Mouse (Mus musculus) heart, embryonic 11.5 days (tissue): ENCODE data around the gene Snapc5. TPM values are rescaled to one million over a fixed set of nuclear protein-coding genes. Genes with fewer than 3 reads are reported as not detected.
"Not testable (repeated sequence)": the region's sequence is repeated elsewhere in the genome, so short reads cannot be mapped to it uniquely, and the experiment has no call there.

Experiments used
- ATAC-seq: fragments of 200-750 bp; cut with Nextera tagmentation; replicated peaks from 2 replicates; pipeline ENCODE4 v1.8.0; 2017; ENCODE audit warnings: moderate library complexity; ENCODE audit not compliant: insufficient number of reproducible peaks, low FRiP score, low TSS enrichment
- H3K27ac ChIP-seq: fragments of 300-500 bp; sonication (generic); 2 replicates; pipeline ENCODE4 v1.5.1; 2014; ENCODE audit warnings: mild to moderate bottlenecking, low read depth, low read length
- H3K27me3 ChIP-seq: fragments of 300-500 bp; sonication (generic); 2 replicates; pipeline ENCODE4 v1.6.1; 2014; ENCODE audit warnings: mild to moderate bottlenecking, low read length, mixed read lengths; ENCODE audit not compliant: control insufficient read depth, insufficient read depth
- H3K36me3 ChIP-seq: fragments of 300-500 bp; sonication (generic); 2 replicates; pipeline ENCODE4 v1.6.1; 2014; ENCODE audit warnings: mild to moderate bottlenecking, low read length, moderate library complexity, mixed read lengths; ENCODE audit not compliant: control insufficient read depth, insufficient read depth
- H3K4me1 ChIP-seq: fragments of 300-500 bp; sonication (generic); 2 replicates; pipeline ENCODE4 v1.6.1; 2014; ENCODE audit warnings: low read length; ENCODE audit not compliant: control insufficient read depth, insufficient read depth
- H3K4me2 ChIP-seq: fragments of 300-500 bp; sonication (generic); 2 replicates; pipeline ENCODE4 v1.6.1; 2014; ENCODE audit warnings: mild to moderate bottlenecking, moderate library complexity
- H3K4me3 ChIP-seq: fragments of 300-500 bp; sonication (generic); 2 replicates; pipeline ENCODE4 v1.5.1; 2014; ENCODE audit warnings: low read depth, low read length
- H3K9ac ChIP-seq: fragments of 300-500 bp; sonication (generic); 2 replicates; pipeline ENCODE4 v1.6.1; 2014; ENCODE audit warnings: mild to moderate bottlenecking, low read depth, low read length, moderate library complexity
- H3K9me3 ChIP-seq: fragments of 300-500 bp; sonication (generic); replicated peaks from 2 replicates; pipeline ENCODE4 v1.6.1; 2016; ENCODE audit warnings: low read length; ENCODE audit not compliant: control insufficient read depth
- WGBS: fragments of 180-500 bp; shearing (Covaris S2); extraction: QIAGEN DNeasy Blood & Tissue Kit; methylation state at CpG from one replicate; pipeline ENCODE4 v1.1.7; 2014; ENCODE audit not compliant: insufficient replicate concordance; 5-methylcytosine and 5-hydroxymethylcytosine counted together
- polyA plus RNA-seq: library from polyadenylated mRNA; unstranded; fragments of >200 nt; fragmentation: Nextera tagmentation; extraction: Ambion mirVana; gene quantifications from 2 replicates; pipeline ENCODE4 v1.2.1, GENCODE M21; 2014

Snapc5 gene
- polyA plus RNA-seq, 1 experiment from 2014 or later, result 22.4 TPM

GRCm38 (mm10) chr9:64193879-64194278, 14.8 kb downstream of the Snapc5 start:
- Histone ChIP-seq H3K9me3 (no peaks in the 10 kb centered on the region), H3K36me3 (peaks cover 19% of the 10 kb centered on the region), H3K27ac (no peak overlapping the region), H3K9ac (no peak overlapping the region), H3K4me1 (0 out of 2 replicates have a peak, but pooled peaks cover 4% of the 10 kb centered on the region), H3K27me3 (no peaks in the 10 kb centered on the region), H3K4me3 (no peak overlapping the region), H3K4me2 (no peak overlapping the region)
- ATAC-seq, result no peak
- WGBS, result 90% methylated on average over 1 of the region's 1 CpGs

DNA sequence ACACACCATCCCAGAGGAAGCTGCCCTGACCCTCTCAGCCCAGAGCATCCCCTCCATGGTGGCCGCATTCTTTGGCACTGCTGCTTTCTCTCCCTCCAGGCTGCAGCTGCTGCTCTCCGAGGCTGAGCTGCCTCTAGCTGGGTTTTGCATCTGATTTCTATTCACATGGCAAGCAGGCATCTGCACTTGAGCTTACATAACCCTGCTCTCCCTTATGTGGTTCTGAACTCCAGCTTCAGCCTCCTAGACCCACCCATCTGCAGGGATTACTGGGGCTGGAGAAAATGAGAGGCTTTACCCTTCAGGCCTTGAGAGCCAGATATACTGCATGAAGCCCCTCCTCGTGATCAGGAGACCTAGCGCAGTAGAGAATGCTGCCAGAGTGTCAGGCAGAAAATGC, 16.5 kb downstream of the Snapc5 start:
- H3K4me2 ChIP-seq, result no peak overlapping the region
- no peak overlapping the region for H3K4me3 ChIP-seq
- no peak for ATAC-seq
- no peaks in the 10 kb centered on the region for H3K9me3 ChIP-seq
- peaks cover 10% of the 10 kb centered on the region; the same call in 1 of the 2 replicates for H3K36me3 ChIP-seq
- no peaks in the 10 kb centered on the region for H3K27me3 ChIP-seq
- WGBS, result 62% methylated on average over 4 of the region's 4 CpGs
- H3K4me1 ChIP-seq, result 0 out of 2 replicates have a peak, but pooled peaks cover 4% of the 10 kb centered on the region
- H3K9ac ChIP-seq, result no peak overlapping the region
- peak overlapping the region; percentile 22; the same call in 1 of the 2 replicates for H3K27ac ChIP-seq

- H3K4me1 ChIP-seq, result 0 out of 2 replicates have a peak, but pooled peaks cover 4% of the 10 kb centered on the region
- H3K36me3 ChIP-seq, result peaks cover 4% of the 10 kb centered on the region; the same call in 1 of the 2 replicates
- no peak overlapping the region for H3K9ac ChIP-seq
- H3K4me2 ChIP-seq, result no peak overlapping the region
- ATAC-seq, result no peak
- no peak overlapping the region for H3K27ac ChIP-seq
- no peaks in the 10 kb centered on the region for H3K9me3 ChIP-seq
- no peaks in the 10 kb centered on the region for H3K27me3 ChIP-seq
- 87% methylated on average over 8 of the region's 8 CpGs for WGBS
- no peak overlapping the region for H3K4me3 ChIP-seq
Measured at GRCm38 (mm10) chr9:64197524-64197923, 18.4 kb downstream of the Snapc5 start.

DNA sequence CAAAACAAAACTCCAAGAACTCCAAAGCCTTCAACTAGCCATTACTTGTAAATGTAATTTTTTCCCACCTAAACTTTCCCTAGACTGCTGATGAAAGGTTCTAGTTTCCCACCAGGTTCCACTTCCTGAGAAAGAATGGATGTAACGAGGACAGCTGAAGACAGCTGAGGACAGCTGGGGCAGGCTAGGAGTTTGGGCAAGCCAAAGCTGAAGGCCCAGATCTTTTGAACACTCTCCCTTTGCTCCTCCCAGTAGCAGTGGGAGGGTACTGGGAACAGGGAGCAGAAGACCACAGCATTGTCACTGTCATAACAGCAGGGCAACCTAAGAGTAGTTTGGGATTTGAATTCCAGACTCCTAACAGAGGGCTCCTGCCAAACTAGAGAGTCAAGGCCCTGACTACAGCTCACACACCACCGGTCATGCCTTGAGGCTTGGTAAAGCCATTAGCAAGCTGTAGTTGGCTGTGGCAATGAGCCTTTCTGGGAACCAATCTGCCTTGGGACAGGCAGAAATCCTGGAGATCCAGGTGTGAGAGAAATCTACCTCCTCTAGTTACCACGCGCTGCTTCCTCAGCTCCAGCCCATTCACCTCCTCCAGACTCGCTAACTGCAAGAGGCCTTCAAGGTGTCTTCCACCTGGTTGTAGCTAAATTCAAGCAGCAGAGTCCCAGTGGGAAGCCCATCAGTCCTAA, 19.1 kb downstream of the Snapc5 start:
- WGBS, result 82% methylated on average over 5 of the region's 5 CpGs
- H3K27me3 ChIP-seq, result no peaks in the 10 kb centered on the region
- no peak overlapping the region for H3K9ac ChIP-seq
- no peak for ATAC-seq
- H3K27ac ChIP-seq, result no peak overlapping the region
- H3K9me3 ChIP-seq, result no peaks in the 10 kb centered on the region
- no peak overlapping the region for H3K4me2 ChIP-seq
- H3K36me3 ChIP-seq, result peaks cover 10% of the 10 kb centered on the region
- 0 out of 2 replicates have a peak, but pooled peaks cover 4% of the 10 kb centered on the region for H3K4me1 ChIP-seq
- H3K4me3 ChIP-seq, result no peak overlapping the region

DNA sequence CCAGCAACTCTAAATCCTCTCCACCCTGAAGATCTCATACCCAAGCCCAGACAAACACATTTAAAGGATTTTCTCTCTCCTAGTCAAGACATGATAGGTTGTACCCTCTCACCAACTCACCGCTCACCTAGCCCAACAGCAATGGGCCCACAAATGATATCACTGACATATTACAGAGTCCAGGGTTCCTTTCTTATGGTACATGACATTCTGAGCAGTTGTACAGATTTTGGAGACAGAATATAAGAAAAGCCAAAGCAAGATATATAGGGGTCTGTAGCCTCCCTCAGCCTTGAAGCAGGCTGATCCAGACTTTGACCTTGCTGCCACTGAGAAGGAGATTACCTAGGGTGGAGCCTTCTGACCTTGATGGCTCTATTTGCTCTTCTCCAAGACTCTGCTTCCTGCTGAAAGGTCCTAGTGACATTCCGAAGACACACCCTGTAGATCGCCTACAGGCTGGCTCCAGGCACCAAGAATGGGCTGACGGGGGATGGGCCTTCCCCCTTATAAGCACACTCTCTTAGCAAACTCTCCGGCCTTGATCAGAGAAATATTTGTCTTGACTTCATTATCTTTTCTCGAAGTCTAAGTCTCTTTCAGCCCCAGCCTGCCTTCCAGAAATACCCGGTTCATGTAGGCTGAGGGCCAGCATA, 19.8 kb downstream of the Snapc5 start:
- not testable (repeated sequence) for H3K27me3 ChIP-seq, H3K36me3 ChIP-seq, H3K27ac ChIP-seq, H3K9ac ChIP-seq, ATAC-seq, H3K4me2 ChIP-seq, H3K4me3 ChIP-seq, H3K9me3 ChIP-seq, H3K4me1 ChIP-seq
- 71% methylated on average over 7 of the region's 7 CpGs for WGBS

GRCm38 (mm10) chr9:64199897-64200296, 20.8 kb downstream of the Snapc5 start:
- 0 out of 2 replicates have a peak, but pooled peaks cover 4% of the 10 kb centered on the region for H3K4me1 ChIP-seq
- H3K36me3 ChIP-seq, result peaks cover 13% of the 10 kb centered on the region
- H3K27me3 ChIP-seq, result no peaks in the 10 kb centered on the region
- H3K27ac ChIP-seq, result no peak overlapping the region
- H3K4me3 ChIP-seq, result no peak overlapping the region
- no peaks in the 10 kb centered on the region for H3K9me3 ChIP-seq
- H3K4me2 ChIP-seq, result no peak overlapping the region
- 79% methylated on average over 2 of the region's 2 CpGs for WGBS
- no peak for ATAC-seq
- no peak overlapping the region for H3K9ac ChIP-seq

DNA sequence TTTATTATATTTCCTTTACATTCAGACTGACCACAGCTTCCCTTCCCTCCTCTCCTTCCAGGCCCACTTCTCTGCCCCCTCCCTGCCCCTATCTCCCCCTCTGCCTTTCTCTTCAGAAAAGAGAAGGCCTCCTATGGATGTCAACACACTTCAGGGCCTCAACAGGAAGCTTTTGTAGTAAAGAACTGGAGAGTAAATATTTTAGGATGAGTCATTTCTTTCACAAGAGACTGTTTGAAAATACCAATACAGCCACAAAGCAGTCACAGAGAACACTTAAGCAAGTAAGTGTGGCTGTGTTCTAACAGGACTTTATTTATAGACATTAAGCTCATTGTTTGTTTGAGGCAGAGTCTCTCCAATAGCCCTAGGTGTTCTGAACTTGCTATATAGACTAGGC, 23.3 kb downstream of the Snapc5 start:
- H3K4me1 ChIP-seq, result no peaks in the 10 kb centered on the region
- H3K36me3 ChIP-seq, result peaks cover 13% of the 10 kb centered on the region
- H3K9ac ChIP-seq, result no peak overlapping the region
- no peak for ATAC-seq
- no peak overlapping the region for H3K27ac ChIP-seq
- no peak overlapping the region for H3K4me2 ChIP-seq
- H3K9me3 ChIP-seq, result no peaks in the 10 kb centered on the region
- H3K4me3 ChIP-seq, result no peak overlapping the region
- no peaks in the 10 kb centered on the region for H3K27me3 ChIP-seq

DNA sequence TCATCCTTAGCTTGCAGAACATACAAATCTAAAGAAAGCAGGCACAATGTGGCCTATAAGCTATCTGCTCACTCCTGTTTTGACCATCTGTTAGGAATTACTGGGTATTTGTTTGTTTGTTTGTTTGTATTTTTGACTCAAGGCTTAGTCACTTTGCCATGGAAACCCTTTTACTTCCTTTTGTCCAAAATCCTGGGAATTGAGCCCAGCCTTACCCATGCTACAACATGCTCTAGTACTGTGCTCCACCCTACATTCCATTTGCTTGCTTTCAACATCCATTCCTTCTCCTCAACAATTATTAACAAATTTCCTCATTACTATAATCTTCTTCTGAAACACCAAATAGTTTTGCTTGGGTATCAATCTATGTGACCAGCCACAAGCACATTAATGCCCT, 23.8 kb downstream of the Snapc5 start:
- Histone ChIP-seq H3K36me3 (peaks cover 13% of the 10 kb centered on the region), H3K4me2 (no peak overlapping the region)
- no peak for ATAC-seq

More for the DNA sequence above, 23.8 kb downstream of the Snapc5 start:
- Histone ChIP-seq H3K9me3 (no peaks in the 10 kb centered on the region), H3K27me3 (no peaks in the 10 kb centered on the region), H3K4me1 (no peaks in the 10 kb centered on the region), H3K27ac (no peak overlapping the region), H3K4me3 (no peak overlapping the region), H3K9ac (no peak overlapping the region)
